Comparison of ENCODE assay signal across 8 mouse cellular contexts in the genomic region with DNA sequence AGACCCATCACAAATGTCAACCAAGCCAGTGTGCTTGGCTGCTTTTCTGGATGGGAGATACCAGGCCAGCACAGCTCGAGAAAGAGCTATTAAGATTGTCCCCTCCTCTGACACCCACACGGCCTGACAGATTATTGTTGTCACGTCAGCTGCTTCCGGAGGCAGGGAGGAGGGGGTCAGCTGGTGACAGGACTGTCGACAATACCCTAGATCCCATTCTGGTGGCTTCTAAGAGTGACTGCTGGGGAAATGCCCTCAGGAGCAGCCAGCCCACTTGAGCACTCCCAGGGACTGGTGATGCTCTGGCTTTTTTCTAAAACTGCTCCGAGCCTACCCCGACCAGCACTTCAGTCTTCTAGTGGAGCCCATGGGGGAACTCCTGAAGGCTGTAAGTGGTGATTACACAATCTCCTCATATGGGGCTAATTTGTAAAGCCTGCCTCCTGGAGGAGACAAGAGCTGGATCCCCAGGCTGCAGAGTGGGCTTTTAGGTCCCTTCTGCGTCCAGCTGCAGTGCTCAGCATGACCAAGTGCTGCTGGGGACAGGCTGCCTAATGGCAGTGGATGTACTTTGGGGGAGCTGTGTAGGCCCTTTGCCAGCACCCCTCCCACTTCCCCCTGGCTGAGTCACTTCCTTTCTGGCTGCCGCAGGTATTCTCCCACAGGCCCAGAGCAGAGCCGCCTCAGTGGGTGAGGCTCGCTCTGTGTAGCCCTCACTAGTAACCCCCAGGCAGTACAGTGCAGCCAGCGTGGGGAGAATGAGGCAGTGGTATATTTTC. TPM values are rescaled to one million over a fixed set of nuclear protein-coding genes. Genes with fewer than 3 reads are reported as not detected.
DNase-seq lines count a peak whose midpoint lies in the region; ATAC-seq and TF ChIP-seq lines count a peak whose summit lies in the region.

No protein-coding gene starts in this region.

- H3K4me3 ChIP-seq in heart, embryonic 14.5 days (ENCODE audit: control insufficient read depth in 1 of 2, insufficient read depth in 1 of 2, low read depth in 1 of 2, low read length in 2 of 2) = no peak overlapping the region
- no peak overlapping the region for H3K4me3 ChIP-seq in liver, embryonic 13.5 days (replicated peaks)
- H3K4me3 ChIP-seq in stomach, postnatal 0 days (ENCODE audit: low read depth, low read length) = peak overlapping the region; percentile 1; the same call in 1 of the 2 replicates

- peak; percentile 89 for DNase-seq in 3T3-L1 (ENCODE audit: low read depth, low spot score)
- DNase-seq in adrenal gland, adult 18-20 months (ENCODE audit: low spot score in 2 of 2) = peak; percentile 78 to 79
- peak; percentile 73 for DNase-seq in fibroblast of lung, adult 2 months (ENCODE audit: low read depth)
- peak; percentile 89 for DNase-seq in kidney, postnatal 10 days
- no peak for DNase-seq in liver, embryonic 13.5 days
- peak; percentile 90 to 92 for DNase-seq in natural killer cell, adult 2 months (ENCODE audit: low spot score in 2 of 2)
- peak; percentile 88 for DNase-seq in stomach, postnatal 0 days (ENCODE audit: low spot score)

- peaks cover 38 to 52% of the 10 kb centered on the region in 2 experiments for H3K4me1 ChIP-seq in heart, embryonic 14.5 days (ENCODE audit: control insufficient read depth in 2 of 2, insufficient read depth in 2 of 2, low read length in 2 of 2)
- H3K4me1 ChIP-seq in liver, embryonic 13.5 days (replicated peaks) = peaks cover 86% of the 10 kb centered on the region
- peaks cover 12% of the 10 kb centered on the region; the same call in 1 of the 2 replicates for H3K4me1 ChIP-seq in stomach, postnatal 0 days (replicated peaks; ENCODE audit: control insufficient read depth, insufficient read depth)

- peak overlapping the region; percentile 51 for H3K4me2 ChIP-seq in heart, embryonic 14.5 days (ENCODE audit: low read length)
- peak overlapping the region; percentile 37 for H3K4me2 ChIP-seq in liver, embryonic 13.5 days
- H3K4me2 ChIP-seq in stomach, postnatal 0 days (replicated peaks; ENCODE audit: low read depth) = peak overlapping the region; percentile 30

- 1% methylated on average over 12 of the region's 12 CpGs for WGBS in heart, embryonic 14.5 days
- 10% methylated on average over 12 of the region's 12 CpGs for WGBS in liver, embryonic 13.5 days (ENCODE audit: insufficient replicate concordance)
- WGBS in stomach, postnatal 0 days = 9% methylated on average over 12 of the region's 12 CpGs

- no peak for TF ChIP-seq EP300 in stomach, postnatal 0 days (optimal IDR thresholded peaks at IDR 0.05)

- H3K9ac ChIP-seq in heart, embryonic 14.5 days (ENCODE audit: low read length) = peak overlapping the region; percentile 44
- H3K9ac ChIP-seq in liver, embryonic 13.5 days = peak overlapping the region; percentile 39
- peak overlapping the region; percentile 45 for H3K9ac ChIP-seq in stomach, postnatal 0 days (ENCODE audit: low read length)

- no peaks in the 10 kb centered on the region for H3K36me3 ChIP-seq in heart, embryonic 14.5 days (ENCODE audit: control insufficient read depth, insufficient read depth, low read length)
- no peaks in the 10 kb centered on the region for H3K36me3 ChIP-seq in liver, embryonic 13.5 days
- H3K36me3 ChIP-seq in stomach, postnatal 0 days (ENCODE audit: control insufficient read depth, insufficient read depth, low read length) = no peaks in the 10 kb centered on the region

- ATAC-seq in heart, embryonic 14.5 days (ENCODE audit: insufficient number of reproducible peaks, insufficient read depth, low FRiP score, low read depth) = peak; percentile 69
- peak; percentile 47 for ATAC-seq in liver, embryonic 13.5 days (ENCODE audit: low read depth)
- ATAC-seq in stomach, postnatal 0 days (ENCODE audit: low FRiP score, low TSS enrichment) = peak; percentile 90

- peak overlapping the region; percentile 88 to 94 for H3K27ac ChIP-seq in heart, embryonic 14.5 days (replicated peaks in 1 of 2; ENCODE audit: control insufficient read depth in 1 of 2, insufficient read depth in 1 of 2, low read depth in 2 of 2, low read length in 2 of 2)
- H3K27ac ChIP-seq in liver, embryonic 13.5 days = peak overlapping the region; percentile 73
- H3K27ac ChIP-seq in stomach, postnatal 0 days (replicated peaks) = peak overlapping the region; percentile 90

- no peaks in the 10 kb centered on the region for H3K9me3 ChIP-seq in heart, embryonic 14.5 days (ENCODE audit: control insufficient read depth, low read length)
- H3K9me3 ChIP-seq in liver, embryonic 13.5 days (replicated peaks) = no peaks in the 10 kb centered on the region
- no peaks in the 10 kb centered on the region for H3K9me3 ChIP-seq in stomach, postnatal 0 days (ENCODE audit: control insufficient read depth, low read length)

- TF ChIP-seq CTCF in stomach, postnatal 0 days (IDR thresholded peaks at IDR 0.05; ENCODE audit: low read depth) = peak; percentile 65

- H3K27me3 ChIP-seq in heart, embryonic 14.5 days (ENCODE audit: control insufficient read depth, insufficient read depth, low read length) = no peaks in the 10 kb centered on the region
- H3K27me3 ChIP-seq in liver, embryonic 13.5 days = no peaks in the 10 kb centered on the region
- H3K27me3 ChIP-seq in stomach, postnatal 0 days (ENCODE audit: control insufficient read depth, insufficient read depth, low read length) = no peaks in the 10 kb centered on the region

RNA-seq across cellular contexts. Expression of gene Stk40, which starts 6.8 kb away (rescaled TPM):
- total RNA-seq in adrenal gland, adult 18-20 months (2021) = 10 to 100 TPM; 63.0 to 77.6 TPM
- polyA plus RNA-seq in heart, embryonic 14.5 days (2014; fragmentation: Nextera tagmentation; extraction: Ambion mirVana) = 13.1 and 17.8 TPM in 2 replicates
- polyA plus RNA-seq in liver, embryonic 13.5 days (2015; fragmentation: Nextera tagmentation; extraction: Ambion mirVana) = 13.9 and 15.9 TPM in 2 replicates
- 17.3 and 20.2 TPM in 2 replicates for polyA plus RNA-seq in stomach, postnatal 0 days (2015; fragmentation: Nextera tagmentation; extraction: Ambion mirVana)

RNA-seq across cellular contexts. Expression of gene Lsm10, which starts 14.1 kb away (rescaled TPM):
- total RNA-seq in adrenal gland, adult 18-20 months (2021) = 10 to 100 TPM; 18.7 to 25.2 TPM
- polyA plus RNA-seq in heart, embryonic 14.5 days (2014; fragmentation: Nextera tagmentation; extraction: Ambion mirVana) = 45.4 and 49.1 TPM in 2 replicates
- 31.1 and 31.3 TPM in 2 replicates for polyA plus RNA-seq in liver, embryonic 13.5 days (2015; fragmentation: Nextera tagmentation; extraction: Ambion mirVana)
- polyA plus RNA-seq in stomach, postnatal 0 days (2015; fragmentation: Nextera tagmentation; extraction: Ambion mirVana) = 41.8 and 46.5 TPM in 2 replicates

RNA-seq across cellular contexts. Expression of gene Eva1b, which starts 37.0 kb away (rescaled TPM):
- total RNA-seq in adrenal gland, adult 18-20 months (2021) = 10 to 100 TPM; 13.3 to 13.8 TPM
- 31.8 and 33.9 TPM in 2 replicates for polyA plus RNA-seq in heart, embryonic 14.5 days (2014; fragmentation: Nextera tagmentation; extraction: Ambion mirVana)
- polyA plus RNA-seq in liver, embryonic 13.5 days (2015; fragmentation: Nextera tagmentation; extraction: Ambion mirVana) = 11.8 and 13.3 TPM in 2 replicates
- polyA plus RNA-seq in stomach, postnatal 0 days (2015; fragmentation: Nextera tagmentation; extraction: Ambion mirVana) = 39.7 and 39.9 TPM in 2 replicates

RNA-seq across cellular contexts. Expression of gene Oscp1, which starts 52.2 kb away (rescaled TPM):
- 10 to 100 TPM in 1 of 2 experiments, 1 to 10 TPM in 1; 7.2 to 10.6 TPM for total RNA-seq in adrenal gland, adult 18-20 months (2021)
- 4.6 and 6.4 TPM in 2 replicates for polyA plus RNA-seq in heart, embryonic 14.5 days (2014; fragmentation: Nextera tagmentation; extraction: Ambion mirVana)
- polyA plus RNA-seq in liver, embryonic 13.5 days (2015; fragmentation: Nextera tagmentation; extraction: Ambion mirVana) = 1.4 and 1.5 TPM in 2 replicates
- 3.6 and 5.1 TPM in 2 replicates for polyA plus RNA-seq in stomach, postnatal 0 days (2015; fragmentation: Nextera tagmentation; extraction: Ambion mirVana)

RNA-seq across cellular contexts. Expression of gene Sh3d21, which starts 52.7 kb away (rescaled TPM):
- 1 to 10 TPM; 2.8 to 2.9 TPM for total RNA-seq in adrenal gland, adult 18-20 months (2021)
- 2.5 and 2.7 TPM in 2 replicates for polyA plus RNA-seq in heart, embryonic 14.5 days (2014; fragmentation: Nextera tagmentation; extraction: Ambion mirVana)
- 0.82 and 1.3 TPM in 2 replicates for polyA plus RNA-seq in liver, embryonic 13.5 days (2015; fragmentation: Nextera tagmentation; extraction: Ambion mirVana)
- 8.4 and 12.0 TPM in 2 replicates for polyA plus RNA-seq in stomach, postnatal 0 days (2015; fragmentation: Nextera tagmentation; extraction: Ambion mirVana)
